Mouse (Mus musculus) CH12.LX (cell line): ENCODE measurements at regions not wholly inside any gene's neighbourhood (a gene's known extent, or its start where the extent isn't known, plus 50 kb on each side); places are given as distances from the start of the nearest gene placed in this dataset.

Experiments
- CHD2 ChIP-seq: IDR thresholded peaks from 2 replicates; pipeline ENCODE4 v1.6.1; 2011; ENCODE audit warnings: low read length, improper control_type of control experiment
- CTCF ChIP-seq, 2 experiments: IDR thresholded peaks in 1 of 2; conservative IDR thresholded peaks in 1 of 2; 2 replicates each; pipeline ENCODE4 v1.5.1; 2011 to 2012; ENCODE audit warnings: low read depth in 2 of 2, low read length in 2 of 2, improper control_type of control experiment in 1 of 2, inconsistent platforms in 1 of 2, mild to moderate bottlenecking in 1 of 2, moderate library complexity in 1 of 2
- IRF4 ChIP-seq: IDR thresholded peaks from 2 replicates; pipeline ENCODE4 v1.6.1; 2014; ENCODE audit warnings: low read depth, mild to moderate bottlenecking, inconsistent platforms, low read length, improper control_type of control experiment
- JUN ChIP-seq: IDR thresholded peaks from 2 replicates; pipeline ENCODE4 v1.6.1; 2011; ENCODE audit warnings: low read depth, mild to moderate bottlenecking, low read length, improper control_type of control experiment, moderate library complexity; ENCODE audit not compliant: insufficient read depth
- JUND ChIP-seq: conservative IDR thresholded peaks from 2 replicates; pipeline ENCODE4 v1.6.1; 2011; ENCODE audit warnings: low read depth, low read length, improper control_type of control experiment
- KAT2A ChIP-seq: IDR thresholded peaks from 2 replicates; pipeline ENCODE4 v1.6.1; 2012; ENCODE audit warnings: low read length, improper control_type of control experiment, inconsistent platforms; ENCODE audit not compliant: insufficient replicate concordance
- MEF2A ChIP-seq: IDR thresholded peaks from 2 replicates; pipeline ENCODE4 v1.6.1; 2014; ENCODE audit warnings: low read depth, mild to moderate bottlenecking, inconsistent platforms, low read length, improper control_type of control experiment, borderline replicate concordance
- POLR2A ChIP-seq: IDR thresholded peaks from 2 replicates; pipeline ENCODE4 v1.6.1; 2011; ENCODE audit warnings: low read depth, mild to moderate bottlenecking, improper control_type of control experiment, low read length
- POLR2AphosphoS2 ChIP-seq: IDR thresholded peaks from 2 replicates; pipeline ENCODE4 v1.6.1; 2011; ENCODE audit warnings: low read depth, low read length, improper control_type of control experiment
- SIN3A ChIP-seq: IDR thresholded peaks from 2 replicates; pipeline ENCODE4 v1.6.1; 2012; ENCODE audit warnings: low read length, improper control_type of control experiment, inconsistent platforms
- ZC3H11A ChIP-seq: IDR thresholded peaks from 2 replicates; pipeline ENCODE4 v1.6.1; 2012; ENCODE audit warnings: low read depth, mild to moderate bottlenecking, inconsistent platforms, low read length, improper control_type of control experiment
- ZMIZ1 ChIP-seq: IDR thresholded peaks from 2 replicates; pipeline ENCODE4 v1.6.1; 2012; ENCODE audit warnings: low read depth, mild to moderate bottlenecking, inconsistent platforms, low read length, improper control_type of control experiment

GRCm38 (mm10) chr3:147083823-147084222 is 231.7 kb downstream of the Ttll7 start:
- TF ChIP-seq CTCF (conservative IDR thresholded peaks at IDR 0.05 in 1 of 2, IDR thresholded peaks at IDR 0.05 in 1 of 2; ENCODE audit: low read depth in 2 of 2, low read length in 2 of 2) (no peak), JUN (no peak), ZC3H11A (no peak), POLR2AphosphoS2 (no peak), KAT2A (no peak), POLR2A (no peak), SIN3A (no peak), JUND (no peak), CHD2 (no peak), IRF4 (no peak), ZMIZ1 (no peak), MEF2A (no peak)
